Mouse (Mus musculus): ENCODE data around the gene Olfr69. TPM values are rescaled to one million over a fixed set of nuclear protein-coding genes. Genes with fewer than 3 reads are reported as not detected.
"Not testable (repeated sequence)": the region's sequence is repeated elsewhere in the genome, so short reads cannot be mapped to it uniquely, and the experiment has no call there.

Olfr69 gene
- polyA plus RNA-seq (2015; fragmentation: Nextera tagmentation; extraction: Ambion mirVana) = not detected in 2 replicates

DNA sequence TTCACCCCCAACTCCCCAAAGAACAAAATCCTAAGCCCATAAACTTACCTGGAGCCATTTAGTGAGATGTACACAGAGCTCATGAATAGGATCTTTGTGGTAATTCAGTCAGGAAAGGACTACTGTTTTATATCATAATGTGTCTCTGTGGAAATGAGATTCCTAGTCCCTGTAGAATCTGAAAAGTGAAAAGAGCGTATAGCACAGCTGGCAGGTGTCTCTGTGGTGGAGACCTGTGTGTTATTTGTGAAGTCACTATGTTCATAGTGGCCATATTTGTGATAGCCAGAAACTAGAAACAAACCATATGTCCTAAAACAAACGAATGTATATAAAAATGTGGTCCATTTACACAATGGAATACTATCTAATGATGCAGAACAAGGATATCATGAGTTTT is at the start of gene Olfr69:
Gene Olfr69, minus strand, starts transcription at position 101 of the 400 bp plus-strand sequence.
- 74% methylated on average over 2 of the region's 2 CpGs for WGBS
- no peak for ATAC-seq (replicated peaks)
- Histone ChIP-seq H3K9me3 (no peaks in the 10 kb centered on the region), H3K27me3 (replicated peaks) (no peaks in the 10 kb centered on the region), H3K36me3 (replicated peaks) (no peaks in the 10 kb centered on the region), H3K4me1 (no peaks in the 10 kb centered on the region), H3K4me3 (no peak within 1 kb of the TSS), H3K4me2 (no peak within 1 kb of the TSS), H3K9ac (no peak within 1 kb of the TSS), H3K27ac (no peak within 1 kb of the TSS)

DNA sequence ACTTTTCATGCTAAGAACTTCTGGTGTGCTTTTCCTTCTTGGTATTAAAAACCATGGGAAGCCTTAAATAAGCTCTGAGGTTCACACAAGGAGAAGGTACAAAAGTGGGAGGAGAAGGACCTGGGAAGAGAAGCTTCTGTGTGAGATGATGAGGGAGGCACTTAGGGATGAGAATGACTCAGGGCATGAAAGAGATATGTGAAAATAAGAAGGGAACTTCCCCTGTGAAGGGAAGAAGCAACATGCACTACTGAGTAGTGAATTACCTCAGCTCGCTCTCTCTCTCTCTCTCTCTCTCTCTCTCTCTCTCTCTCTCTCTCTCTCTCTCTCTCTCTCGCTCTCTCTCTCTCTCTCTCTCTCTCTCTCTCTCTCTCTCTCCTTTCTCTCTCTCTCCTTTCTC is 43.7 kb upstream of the Olfr69 start:
- WGBS = 86% methylated on average over 1 of the region's 2 CpGs
- H3K27me3 ChIP-seq (replicated peaks); H3K4me3 ChIP-seq; ATAC-seq (replicated peaks); H3K27ac ChIP-seq; H3K9me3 ChIP-seq; H3K4me2 ChIP-seq; H3K4me1 ChIP-seq; H3K9ac ChIP-seq; H3K36me3 ChIP-seq (replicated peaks): not testable (repeated sequence)

DNA sequence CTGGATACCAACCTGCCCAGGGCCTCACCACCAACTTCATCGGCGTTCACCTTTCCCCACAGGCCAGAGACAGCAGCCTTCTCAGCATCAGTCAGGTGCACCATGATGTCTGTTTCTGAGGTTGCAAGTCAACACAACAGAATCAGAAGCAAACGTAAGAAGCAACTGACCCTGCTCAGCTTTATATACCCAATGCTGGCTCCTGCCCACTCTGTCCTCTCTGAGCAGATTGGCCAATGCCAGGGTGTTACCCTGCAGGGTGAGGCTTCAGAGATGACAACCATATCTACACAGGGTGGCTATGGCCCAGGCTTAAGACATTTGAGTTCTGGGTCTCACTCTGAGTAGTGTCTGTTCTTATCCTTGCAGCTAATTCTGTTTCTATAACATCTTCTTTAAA is 42.4 kb upstream of the Olfr69 start, which contains the start of gene Hbb-bt:
Gene Hbb-bt, minus strand, starts transcription at position 231 of the 400 bp plus-strand sequence.
- no peak for ATAC-seq (replicated peaks)
- Histone ChIP-seq H3K27ac (no peak within 1 kb of the TSS), H3K4me3 (no peak within 1 kb of the TSS), H3K4me1 (no peaks in the 10 kb centered on the region), H3K9me3 (no peaks in the 10 kb centered on the region), H3K9ac (no peak within 1 kb of the TSS), H3K4me2 (no peak within 1 kb of the TSS), H3K27me3 (replicated peaks) (no peaks in the 10 kb centered on the region), H3K36me3 (replicated peaks) (no peaks in the 10 kb centered on the region)
- WGBS = 80% methylated on average over 3 of the region's 3 CpGs

DNA sequence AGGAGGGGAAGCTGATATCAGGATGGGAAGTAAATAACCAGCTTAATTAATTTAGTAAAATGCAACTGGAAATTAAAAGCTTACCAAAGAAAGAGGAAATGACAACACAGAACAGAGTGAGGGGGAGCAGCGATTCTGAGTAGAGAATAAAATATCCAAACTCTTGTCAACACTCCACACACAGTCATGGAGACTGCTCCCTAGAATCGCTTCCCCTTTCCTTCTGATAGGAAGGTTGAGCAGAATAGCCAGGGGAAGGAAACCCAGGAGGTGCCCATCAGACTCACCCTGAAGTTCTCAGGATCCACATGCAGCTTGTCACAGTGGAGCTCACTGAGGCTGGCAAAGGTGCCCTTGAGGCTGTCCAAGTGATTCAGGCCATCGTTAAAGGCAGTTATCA is 41.8 kb upstream of the Olfr69 start:
- not testable (repeated sequence) for H3K36me3 ChIP-seq (replicated peaks); H3K4me3 ChIP-seq; H3K9ac ChIP-seq; H3K9me3 ChIP-seq; H3K4me1 ChIP-seq; ATAC-seq (replicated peaks); H3K4me2 ChIP-seq; H3K27ac ChIP-seq; H3K27me3 ChIP-seq (replicated peaks)
- no CpG with 5 or more reads among the region's 3 CpGs for WGBS

DNA sequence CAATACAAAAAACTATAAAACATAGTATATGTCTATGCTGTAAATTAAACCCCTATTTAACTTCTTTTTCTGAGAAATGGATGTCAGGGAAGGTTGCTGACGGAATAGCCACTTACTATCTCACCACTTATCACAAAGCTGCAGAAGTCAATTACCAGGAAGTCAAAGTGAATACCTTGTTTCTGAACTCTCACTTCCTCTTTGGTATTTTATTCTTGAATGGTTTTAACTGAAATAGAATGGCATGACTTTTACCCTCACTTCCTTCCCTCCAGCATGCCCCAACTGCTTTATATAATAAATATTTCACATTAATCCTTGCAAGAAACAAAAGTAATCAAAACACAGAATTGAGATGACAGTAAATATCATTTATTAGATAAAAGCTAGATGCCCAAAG is 40.8 kb upstream of the Olfr69 start:
- H3K4me1 ChIP-seq = no peaks in the 10 kb centered on the region

DNA sequence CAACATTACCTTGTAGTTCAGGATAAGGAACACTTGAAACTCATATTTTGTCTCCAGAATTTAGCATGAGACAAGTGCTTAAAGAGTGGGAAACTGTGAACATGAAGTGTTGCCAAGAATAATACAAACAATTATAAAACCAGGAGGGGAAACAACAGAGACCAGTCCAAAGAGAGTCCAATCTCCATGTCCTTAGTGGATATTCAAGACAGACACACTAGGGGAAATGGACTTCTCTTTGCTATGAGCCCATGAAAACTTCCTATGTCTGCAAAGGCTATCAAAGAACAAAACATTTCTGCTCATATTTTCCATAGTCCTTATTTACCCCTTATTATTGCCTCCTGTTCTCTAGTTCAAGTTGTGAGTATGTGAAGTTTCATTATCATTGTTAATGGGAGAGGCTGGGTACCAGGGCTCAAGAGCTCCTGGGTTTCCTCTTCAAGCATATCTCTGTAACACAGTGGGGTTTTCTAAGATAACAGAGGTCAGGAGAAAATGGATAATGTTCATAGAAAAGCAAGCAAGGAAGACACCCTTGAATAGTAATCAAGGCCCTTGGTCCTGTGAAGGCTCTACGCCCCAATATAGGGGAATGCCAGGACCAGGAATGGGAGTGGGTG is 39.9 kb upstream of the Olfr69 start:
- no peak for ATAC-seq (replicated peaks)
- H3K36me3 ChIP-seq (replicated peaks) = no peaks in the 10 kb centered on the region
- no peak overlapping the region for H3K27ac ChIP-seq
- H3K4me2 ChIP-seq = no peak overlapping the region
- 88% methylated on average over 1 of the region's 1 CpGs for WGBS
- no peaks in the 10 kb centered on the region for H3K27me3 ChIP-seq (replicated peaks)
- no peak overlapping the region for H3K9ac ChIP-seq
- no peaks in the 10 kb centered on the region for H3K4me1 ChIP-seq
- H3K4me3 ChIP-seq = no peak overlapping the region
- H3K9me3 ChIP-seq = no peaks in the 10 kb centered on the region

More for the DNA sequence above, 40.8 kb upstream of the Olfr69 start:
- Histone ChIP-seq H3K9ac (no peak overlapping the region), H3K4me2 (no peak overlapping the region), H3K4me3 (no peak overlapping the region), H3K27ac (no peak overlapping the region), H3K27me3 (replicated peaks) (no peaks in the 10 kb centered on the region), H3K36me3 (replicated peaks) (no peaks in the 10 kb centered on the region), H3K9me3 (no peaks in the 10 kb centered on the region)
- 76% methylated on average over 1 of the region's 1 CpGs for WGBS
- no peak for ATAC-seq (replicated peaks)

DNA sequence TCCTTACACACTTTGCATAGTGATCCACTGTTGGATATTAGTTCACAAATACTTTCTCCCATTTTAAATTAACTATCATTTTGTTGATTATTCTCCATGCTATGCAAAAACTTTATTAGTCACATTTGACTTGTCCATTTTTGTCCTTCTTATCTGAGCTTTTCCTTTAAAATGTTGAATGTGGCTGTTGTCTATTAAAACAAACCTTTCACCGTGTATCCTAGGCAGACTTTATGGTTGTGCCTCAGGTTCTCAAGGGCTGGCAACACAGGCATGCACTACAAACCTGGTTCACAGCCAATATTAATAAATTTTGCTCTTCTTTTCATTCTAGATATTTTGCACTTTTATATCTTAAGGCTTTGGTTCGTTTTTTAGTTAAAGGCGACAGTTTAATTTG is 39.4 kb upstream of the Olfr69 start:
- no peak overlapping the region for H3K4me3 ChIP-seq
- H3K4me1 ChIP-seq = no peaks in the 10 kb centered on the region
- no peak for ATAC-seq (replicated peaks)
- H3K27me3 ChIP-seq (replicated peaks) = no peaks in the 10 kb centered on the region
- H3K27ac ChIP-seq = no peak overlapping the region
- no peaks in the 10 kb centered on the region for H3K36me3 ChIP-seq (replicated peaks)
- no peaks in the 10 kb centered on the region for H3K9me3 ChIP-seq
- no peak overlapping the region for H3K9ac ChIP-seq
- no peak overlapping the region for H3K4me2 ChIP-seq
- WGBS = 86% methylated on average over 3 of the region's 3 CpGs

DNA sequence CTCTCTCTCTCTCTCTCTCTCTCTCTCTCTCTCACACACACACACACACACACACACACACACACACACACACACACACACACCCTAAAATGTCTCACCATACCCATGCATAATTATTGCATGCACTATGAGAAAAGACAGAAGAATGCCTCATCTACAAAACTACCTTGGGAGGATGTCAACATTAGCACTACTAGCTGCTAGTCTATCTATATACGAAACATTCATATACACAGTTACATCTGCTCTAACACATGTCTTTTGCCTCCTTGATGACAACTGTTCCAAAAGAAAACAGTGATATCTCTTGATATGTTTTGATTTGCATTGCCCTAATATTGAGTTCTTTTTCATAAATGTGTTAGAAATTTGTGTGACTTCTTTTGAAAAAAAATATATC is 38.9 kb upstream of the Olfr69 start:
- Histone ChIP-seq H3K36me3 (replicated peaks) (no peaks in the 10 kb centered on the region), H3K4me1 (no peaks in the 10 kb centered on the region), H3K27ac (no peak overlapping the region), H3K9me3 (no peaks in the 10 kb centered on the region), H3K4me3 (no peak overlapping the region), H3K27me3 (replicated peaks) (no peaks in the 10 kb centered on the region), H3K4me2 (no peak overlapping the region), H3K9ac (no peak overlapping the region)
- 82% methylated on average over 1 of the region's 1 CpGs for WGBS
- ATAC-seq (replicated peaks) = no peak

DNA sequence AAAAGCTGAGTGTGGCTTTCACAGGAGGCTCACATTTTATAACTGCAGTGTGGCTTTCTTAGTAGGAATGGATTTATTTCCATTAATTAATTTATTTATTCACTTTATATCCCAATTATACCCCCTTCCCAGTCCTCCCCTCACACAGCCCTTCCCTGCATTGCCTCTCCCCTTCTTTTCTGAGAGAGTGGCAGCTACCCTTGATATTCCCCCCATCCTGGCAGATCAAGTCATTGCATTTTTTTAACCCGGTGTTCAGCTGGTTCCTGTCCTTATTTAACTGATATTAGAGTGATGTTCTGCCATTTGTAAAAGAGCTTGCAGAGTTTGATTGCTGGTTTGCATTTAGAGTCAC is 38.4 kb upstream of the Olfr69 start:
- Histone ChIP-seq H3K27me3 (replicated peaks) (no peaks in the 10 kb centered on the region), H3K4me2 (no peak overlapping the region), H3K9me3 (no peaks in the 10 kb centered on the region), H3K27ac (no peak overlapping the region), H3K36me3 (replicated peaks) (no peaks in the 10 kb centered on the region), H3K4me1 (no peaks in the 10 kb centered on the region), H3K4me3 (no peak overlapping the region), H3K9ac (no peak overlapping the region)
- ATAC-seq (replicated peaks) = no peak
- 65% methylated on average over 1 of the region's 1 CpGs for WGBS

DNA sequence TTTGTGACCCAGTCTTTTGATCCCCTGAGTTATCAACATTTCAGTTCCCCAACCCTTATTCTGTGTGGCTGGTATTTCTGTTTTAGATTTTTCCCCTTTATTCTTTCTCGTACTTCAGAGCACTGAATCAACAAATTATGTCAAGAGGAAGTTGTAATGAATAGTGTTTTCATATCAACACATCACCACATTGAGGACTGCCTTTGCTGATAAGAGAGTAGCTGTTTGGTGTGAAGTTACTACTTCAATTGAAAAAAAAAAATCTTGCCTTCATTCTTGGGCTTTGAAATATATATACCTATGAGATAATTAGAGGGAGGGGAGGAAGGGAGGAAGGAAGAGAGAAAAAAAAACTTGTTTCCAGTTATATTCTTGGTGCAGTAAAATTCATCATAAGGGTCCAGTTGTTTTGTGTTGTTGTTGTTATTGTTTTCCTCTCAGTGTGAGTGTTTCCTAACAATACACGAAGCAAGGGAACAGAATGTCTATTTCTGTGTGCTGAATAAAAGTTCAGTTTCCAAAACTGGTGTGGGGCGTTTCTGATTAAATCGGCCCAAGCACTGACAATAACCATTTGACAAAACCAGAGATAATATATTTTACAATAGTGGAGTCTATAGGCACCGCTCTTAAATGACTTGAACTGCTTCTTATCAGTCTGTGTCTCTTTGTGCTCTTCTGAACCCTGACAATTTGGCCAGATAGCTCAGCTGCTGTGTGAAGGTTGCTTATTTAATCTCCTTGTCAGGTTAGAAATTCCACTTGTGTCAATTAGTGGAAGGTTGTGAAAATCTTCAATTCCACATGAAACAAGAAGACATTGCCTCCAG is 37.8 kb upstream of the Olfr69 start:
- Histone ChIP-seq H3K4me1 (no peaks in the 10 kb centered on the region), H3K4me2 (no peak overlapping the region), H3K4me3 (no peak overlapping the region), H3K9ac (no peak overlapping the region), H3K27ac (no peak overlapping the region), H3K9me3 (no peaks in the 10 kb centered on the region), H3K36me3 (replicated peaks) (no peaks in the 10 kb centered on the region), H3K27me3 (replicated peaks) (no peaks in the 10 kb centered on the region)
- no peak for ATAC-seq (replicated peaks)
- WGBS = 68% methylated on average over 5 of the region's 5 CpGs

DNA sequence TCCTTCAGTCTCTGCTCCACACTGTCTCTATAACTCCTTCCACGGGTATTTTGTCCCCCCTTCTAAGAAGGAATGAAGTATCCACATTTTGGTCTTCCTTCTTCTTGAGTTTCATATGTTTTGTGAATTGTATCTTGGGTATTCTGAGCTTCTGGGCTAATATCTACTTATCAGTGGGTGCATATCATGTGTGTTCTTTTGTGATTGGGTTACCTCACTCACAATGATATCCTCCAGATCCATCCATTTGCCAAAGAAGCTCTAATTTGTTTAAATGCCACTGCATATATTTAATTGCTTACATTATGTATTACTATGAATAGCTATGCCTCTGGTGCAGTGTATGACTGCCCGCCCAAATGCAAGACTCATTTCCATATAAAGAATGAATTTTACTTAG is 36.7 kb upstream of the Olfr69 start:
- not testable (repeated sequence) for H3K4me3 ChIP-seq, H3K4me1 ChIP-seq
- whole genome bisulfite sequencing = 75% methylated on average over 2 of the region's 2 CpGs

DNA sequence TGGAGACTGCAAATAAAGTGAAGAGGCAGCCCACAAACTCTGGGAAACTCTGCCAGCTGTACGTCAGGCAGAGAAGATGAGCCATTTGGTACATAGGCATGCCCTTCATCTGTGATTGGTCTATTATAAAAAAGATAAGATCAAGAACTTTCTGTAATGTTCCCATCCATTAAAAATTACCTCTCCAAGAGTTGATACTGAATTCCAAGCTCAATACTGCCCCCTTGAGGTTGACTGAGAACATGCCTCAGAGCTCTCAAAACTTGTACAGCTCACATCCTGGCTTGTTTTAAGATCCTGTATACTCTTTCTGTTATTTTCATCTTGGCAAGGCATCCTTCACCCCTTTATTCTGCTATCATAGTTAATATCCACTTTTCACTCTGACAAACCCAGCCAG is 35.5 kb upstream of the Olfr69 start:
- no peak overlapping the region for H3K9ac ChIP-seq
- H3K4me3 ChIP-seq = no peak overlapping the region
- H3K27ac ChIP-seq = no peak overlapping the region
- H3K36me3 ChIP-seq (replicated peaks) = no peaks in the 10 kb centered on the region
- 61% methylated on average over 1 of the region's 1 CpGs for WGBS
- no peaks in the 10 kb centered on the region for H3K9me3 ChIP-seq
- no peaks in the 10 kb centered on the region for H3K4me1 ChIP-seq
- H3K27me3 ChIP-seq (replicated peaks) = no peaks in the 10 kb centered on the region
- no peak for ATAC-seq (replicated peaks)
- no peak overlapping the region for H3K4me2 ChIP-seq

More for the DNA sequence above, 36.7 kb upstream of the Olfr69 start:
- ATAC-seq (replicated peaks); H3K9me3 ChIP-seq; H3K27me3 ChIP-seq (replicated peaks); H3K36me3 ChIP-seq (replicated peaks); H3K9ac ChIP-seq; H3K27ac ChIP-seq; H3K4me2 ChIP-seq: not testable (repeated sequence)

Data from midbrain, embryonic 15.5 days (tissue).